Mouse (Mus musculus): ENCODE data around the gene Slc4a2.

Slc4a2 gene

DNA sequence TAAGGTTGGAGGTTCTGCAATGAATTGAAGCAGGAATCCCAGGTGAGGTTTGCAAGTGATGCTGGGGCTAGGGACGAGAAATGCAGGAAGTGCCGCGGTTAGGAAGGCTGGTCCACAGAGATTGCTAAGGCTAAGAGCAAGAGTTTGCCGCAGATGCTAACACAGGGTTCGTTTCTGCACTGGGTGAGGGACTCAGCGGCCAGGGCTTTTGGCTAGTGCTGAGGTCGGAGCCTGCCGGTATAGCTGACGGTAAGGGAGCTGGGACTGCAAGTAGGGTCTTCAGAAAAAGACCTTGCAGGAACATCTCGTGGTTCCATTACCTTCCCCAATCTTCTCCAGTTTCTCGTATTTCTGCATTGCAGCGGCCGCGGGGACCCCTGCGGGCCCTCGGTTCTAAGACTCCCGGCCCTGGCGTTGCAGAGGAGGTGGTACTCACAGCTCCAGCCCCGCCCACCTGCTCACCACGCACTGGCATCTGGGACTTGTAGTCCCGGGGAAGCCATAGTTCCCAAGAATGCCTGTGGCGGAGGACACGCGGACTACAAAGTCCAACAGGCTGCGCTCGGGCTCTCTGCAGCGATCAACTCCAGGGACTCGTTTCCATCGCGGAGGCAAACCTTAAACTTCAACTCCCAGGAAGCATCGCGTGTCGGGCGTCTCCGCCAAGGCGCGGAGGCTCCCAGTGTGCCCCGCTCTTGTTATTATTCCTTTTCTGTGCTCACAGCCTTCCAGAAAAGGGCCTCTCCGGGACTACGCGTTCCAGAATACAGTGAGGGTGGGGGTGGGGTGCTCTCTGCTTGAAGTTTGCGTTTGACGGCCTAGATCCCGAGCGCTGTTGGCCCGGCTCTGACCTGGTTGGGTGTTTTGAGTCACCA is at the start of gene Slc4a2, which contains the start of gene Cdk5:
Gene Slc4a2, plus strand, starts transcription at position 709 of the 875 bp plus-strand sequence.
Gene Cdk5, minus strand, starts transcription at position 402 of the 875 bp plus-strand sequence.
- peak; percentile 99 for DNase-seq (ENCODE audit: low read depth, low spot score)

GRCm38 (mm10) chr5:24374216-24374615 is 49.4 kb upstream of the Slc4a2 start:
- DNase-seq (ENCODE audit: low read depth, low spot score): no peak

GRCm38 (mm10) chr5:24374666-24375328 is 48.8 kb upstream of the Slc4a2 start:
- DNase-seq (ENCODE audit: low read depth, low spot score): no peak

GRCm38 (mm10) chr5:24378700-24379099 is 44.9 kb upstream of the Slc4a2 start:
- DNase-seq (ENCODE audit: low read depth, low spot score): no peak

- DNase-seq (ENCODE audit: low read depth, low spot score): no peak
Measured at GRCm38 (mm10) chr5:24379501-24379900, 44.1 kb upstream of the Slc4a2 start.

DNA sequence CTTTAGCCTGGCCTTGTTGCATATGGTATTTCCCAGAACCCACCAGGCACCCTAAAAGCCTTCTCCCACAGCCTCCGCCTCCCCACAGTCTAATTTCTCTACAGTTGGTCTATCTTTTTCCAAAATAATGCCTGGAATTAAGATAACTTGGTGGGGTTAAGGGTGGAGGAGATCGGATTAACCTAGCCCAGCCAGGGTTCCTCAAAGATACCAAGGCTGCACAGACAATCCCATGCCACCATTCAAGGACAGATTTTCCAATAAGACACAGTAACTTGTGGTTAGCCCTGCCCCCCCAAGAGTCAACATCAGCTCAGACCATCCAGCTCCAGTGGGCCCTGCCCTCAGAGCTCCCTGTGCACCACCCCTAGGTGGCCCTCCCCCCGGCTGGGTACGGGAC is 43.1 kb upstream of the Slc4a2 start:
- no peak for DNase-seq (ENCODE audit: low read depth, low spot score)

DNA sequence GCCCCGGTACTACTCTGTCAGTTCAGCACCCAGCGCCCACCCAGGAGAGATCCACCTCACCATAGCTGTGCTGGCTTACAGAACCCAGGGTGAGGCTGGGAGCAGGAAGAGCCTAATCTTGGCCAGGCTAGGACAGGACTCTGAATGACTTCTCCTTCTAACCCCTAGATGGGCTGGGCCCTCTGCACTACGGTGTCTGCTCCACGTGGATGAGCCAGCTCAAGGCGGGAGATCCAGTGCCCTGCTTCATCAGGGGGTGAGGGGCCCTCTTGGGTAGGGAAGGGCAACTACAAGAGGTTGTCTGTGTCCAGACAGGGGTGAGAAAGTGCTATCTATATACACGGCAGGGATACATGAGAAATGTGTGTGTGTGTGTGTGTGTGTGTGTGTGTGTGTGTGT is 42.2 kb upstream of the Slc4a2 start:
- DNase-seq (ENCODE audit: low read depth, low spot score): no peak

- no peak for DNase-seq (ENCODE audit: low read depth, low spot score)
Measured at GRCm38 (mm10) chr5:24381988-24382387, 41.6 kb upstream of the Slc4a2 start.

DNA sequence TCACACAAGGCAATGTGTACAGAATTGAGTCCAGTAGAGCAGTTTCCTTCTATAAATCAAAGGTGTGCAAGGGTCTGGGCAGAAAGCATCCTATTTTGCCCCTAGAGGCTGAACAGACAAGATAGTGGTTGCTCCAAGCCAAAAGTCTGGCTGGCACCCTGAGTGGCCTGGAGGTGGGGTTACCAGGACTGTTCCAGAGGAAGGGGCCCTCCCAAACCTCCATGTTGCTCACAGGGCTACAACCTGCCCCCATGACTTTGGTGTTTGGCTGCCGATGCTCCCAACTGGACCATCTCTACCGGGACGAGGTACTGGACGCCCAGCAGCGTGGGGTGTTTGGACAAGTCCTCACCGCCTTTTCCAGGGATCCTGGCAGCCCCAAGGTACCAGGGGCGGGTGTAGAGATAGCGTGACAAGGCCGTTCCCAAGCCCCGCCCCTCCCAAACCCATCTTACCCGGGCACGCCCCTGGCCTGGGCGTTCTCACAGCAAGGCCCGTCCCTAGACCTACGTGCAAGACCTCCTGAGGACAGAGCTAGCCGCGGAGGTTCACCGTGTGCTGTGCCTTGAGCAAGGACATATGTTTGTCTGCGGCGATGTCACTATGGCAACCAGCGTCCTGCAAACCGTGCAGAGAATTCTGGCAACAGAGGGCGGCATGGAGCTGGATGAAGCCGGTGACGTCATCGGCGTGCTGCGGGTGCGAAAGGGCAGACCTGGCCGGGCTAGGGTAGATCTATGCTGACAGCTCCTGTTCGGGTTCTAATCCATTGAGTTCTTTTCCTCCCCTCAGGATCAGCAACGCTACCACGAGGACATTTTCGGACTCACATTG is 40.4 kb upstream of the Slc4a2 start:
- DNase-seq (ENCODE audit: low read depth, low spot score): peak; percentile 97

GRCm38 (mm10) chr5:24384407-24384806 is 39.2 kb upstream of the Slc4a2 start:
- peak; percentile 73 for DNase-seq (ENCODE audit: low read depth, low spot score)

DNA sequence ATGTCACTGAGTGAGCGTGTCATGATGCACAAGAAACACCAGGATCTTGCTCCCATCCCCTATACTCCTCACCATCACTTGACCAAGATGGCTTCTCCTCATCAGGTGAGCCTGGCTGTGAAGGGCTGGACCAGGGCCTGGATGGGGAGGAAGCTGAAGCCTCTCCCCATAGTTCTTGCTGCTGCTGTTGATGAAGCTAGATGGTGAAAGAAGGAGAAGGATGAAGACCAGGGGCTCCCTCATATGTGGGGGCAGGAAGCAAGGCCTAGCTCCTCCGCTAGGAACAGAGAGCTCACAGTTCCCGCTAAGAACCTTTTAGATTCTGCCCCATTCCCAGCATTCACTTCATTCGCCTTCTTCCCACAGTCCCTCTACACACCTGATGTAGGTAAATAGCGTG is 38.3 kb upstream of the Slc4a2 start:
- no peak for DNase-seq (ENCODE audit: low read depth, low spot score)

- no peak for DNase-seq (ENCODE audit: low read depth, low spot score)
Measured at GRCm38 (mm10) chr5:24385887-24386550, 37.6 kb upstream of the Slc4a2 start.

- DNase-seq (ENCODE audit: low read depth, low spot score): peak; percentile 69
Measured at GRCm38 (mm10) chr5:24387264-24388241, 36.1 kb upstream of the Slc4a2 start.

GRCm38 (mm10) chr5:24388246-24388915 is 35.3 kb upstream of the Slc4a2 start:
- DNase-seq (ENCODE audit: low read depth, low spot score): no peak

DNA sequence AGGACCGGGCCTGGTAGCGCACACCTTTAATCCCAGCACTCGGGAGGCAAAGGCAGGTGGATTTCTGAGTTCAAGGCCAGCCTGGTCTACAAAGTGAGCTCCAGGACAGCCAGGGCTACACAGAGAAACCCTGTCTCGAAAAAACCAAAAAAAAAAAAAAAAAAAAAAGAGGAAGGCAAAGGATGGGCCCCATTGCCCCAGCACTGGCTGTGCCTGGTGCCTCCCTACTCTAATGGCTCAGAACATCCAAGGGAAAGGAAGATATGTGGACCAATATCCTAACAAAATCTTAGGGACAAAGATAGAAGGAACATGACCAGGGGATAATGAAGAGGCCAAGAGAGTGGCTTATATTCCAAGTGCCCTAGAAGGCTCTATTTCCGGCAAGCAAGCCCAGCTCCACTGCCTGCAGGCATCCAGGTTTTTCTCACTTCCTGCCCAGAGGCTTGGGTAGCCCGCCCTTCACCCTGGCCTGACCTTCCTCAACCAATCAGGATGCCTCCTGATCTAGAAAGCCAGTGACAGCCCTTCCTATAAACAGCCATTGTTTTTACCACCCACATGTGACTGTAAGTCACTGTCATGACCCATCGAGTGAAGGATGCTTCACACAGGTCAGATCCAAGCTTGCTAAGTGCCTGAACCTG is 34.5 kb upstream of the Slc4a2 start:
- peak; percentile 74 for DNase-seq (ENCODE audit: low read depth, low spot score)

GRCm38 (mm10) chr5:24389658-24390020 is 34.0 kb upstream of the Slc4a2 start:
- DNase-seq (ENCODE audit: low read depth, low spot score): no peak

DNA sequence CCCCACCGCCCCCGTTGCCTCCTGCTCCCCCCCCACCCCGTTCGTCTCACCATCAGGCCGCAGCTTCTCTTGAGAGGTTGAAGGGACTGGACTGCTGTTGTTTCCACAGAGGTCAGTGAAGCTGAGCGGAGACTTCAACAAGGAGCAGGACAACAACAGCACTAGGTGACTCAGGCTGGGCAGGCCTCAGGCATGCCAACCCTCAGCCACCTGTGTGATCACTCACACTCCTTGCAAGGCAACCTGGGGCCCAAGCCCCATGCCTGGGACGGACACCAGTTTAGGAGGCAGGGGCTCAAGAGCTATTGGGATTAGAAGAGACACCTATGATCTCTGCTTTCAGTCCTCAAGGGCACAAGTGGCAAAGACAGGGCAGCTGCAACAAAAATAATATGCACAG is 31.8 kb upstream of the Slc4a2 start, which contains the start of gene Atg9b:
Gene Atg9b, minus strand, starts transcription at position 280 of the 400 bp plus-strand sequence.
- no peak for DNase-seq (ENCODE audit: low read depth, low spot score)

GRCm38 (mm10) chr5:24392724-24393123 is 30.9 kb upstream of the Slc4a2 start:
- DNase-seq (ENCODE audit: low read depth, low spot score): no peak

DNA sequence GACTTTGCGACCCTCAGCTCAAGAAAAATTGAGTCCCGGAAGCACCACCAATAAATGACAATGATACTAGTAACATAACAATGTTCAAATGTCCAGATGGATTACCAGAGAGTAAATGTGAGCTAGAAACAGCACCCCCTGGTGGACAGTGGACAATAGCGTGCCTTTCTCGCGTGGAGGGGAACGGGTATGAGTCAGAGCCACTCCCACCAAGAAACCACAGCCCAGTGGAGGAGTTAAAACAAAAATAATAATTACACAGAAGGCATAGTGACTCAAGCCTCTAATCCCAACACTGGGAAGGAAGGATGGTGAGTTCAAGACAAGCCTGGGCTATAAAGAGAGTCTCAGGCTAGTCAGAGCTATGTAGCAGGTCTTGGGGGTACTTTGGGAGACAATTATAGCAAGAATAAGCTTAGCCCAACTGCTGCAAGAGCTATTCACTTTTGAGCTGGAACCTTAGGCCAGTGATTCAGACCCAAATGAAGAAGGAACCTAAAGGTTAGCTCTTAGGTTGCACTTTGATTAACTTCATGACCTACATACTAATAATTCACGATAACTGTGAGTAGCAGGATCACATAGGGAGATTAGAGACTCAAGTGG is 30.1 kb upstream of the Slc4a2 start, which contains the start of gene Abcb8:
Gene Abcb8, plus strand, starts transcription at position 272 of the 606 bp plus-strand sequence.
- peak; percentile 94 for DNase-seq (ENCODE audit: low read depth, low spot score)

All from CD4-positive, CD25-positive, alpha-beta regulatory T cell, adult 2 months (primary cell).